Mouse (Mus musculus) granulocyte monocyte progenitor cell, adult 5-6 weeks (primary cell): ENCODE measurements around the gene Gata3. TPM values are rescaled to one million over a fixed set of nuclear protein-coding genes. Genes with fewer than 3 reads are reported as not detected.

Experiments
- ATAC-seq: replicated peaks from 2 replicates; pipeline ENCODE4 v1.8.0; 2016; ENCODE audit warnings: mild to moderate bottlenecking, moderate TSS enrichment, inconsistent platforms; ENCODE audit not compliant: poor library complexity, severe bottlenecking
- total RNA-seq, 2 experiments: library from RNA; stranded (forward) in 1 of 2; stranded (reverse) in 1 of 2; fragments of 200-712, 200-1000 nt in 1 of 2; fragments of >200 nt in 1 of 2; fragmentation: Nextera tagmentation in 1 of 2; gene quantifications; 2 replicates each; pipeline ENCODE4 v1.2.3; 2014 to 2017

Gene Gata3
- total RNA-seq, 2 experiments from 2014 or later = not detected

DNA sequence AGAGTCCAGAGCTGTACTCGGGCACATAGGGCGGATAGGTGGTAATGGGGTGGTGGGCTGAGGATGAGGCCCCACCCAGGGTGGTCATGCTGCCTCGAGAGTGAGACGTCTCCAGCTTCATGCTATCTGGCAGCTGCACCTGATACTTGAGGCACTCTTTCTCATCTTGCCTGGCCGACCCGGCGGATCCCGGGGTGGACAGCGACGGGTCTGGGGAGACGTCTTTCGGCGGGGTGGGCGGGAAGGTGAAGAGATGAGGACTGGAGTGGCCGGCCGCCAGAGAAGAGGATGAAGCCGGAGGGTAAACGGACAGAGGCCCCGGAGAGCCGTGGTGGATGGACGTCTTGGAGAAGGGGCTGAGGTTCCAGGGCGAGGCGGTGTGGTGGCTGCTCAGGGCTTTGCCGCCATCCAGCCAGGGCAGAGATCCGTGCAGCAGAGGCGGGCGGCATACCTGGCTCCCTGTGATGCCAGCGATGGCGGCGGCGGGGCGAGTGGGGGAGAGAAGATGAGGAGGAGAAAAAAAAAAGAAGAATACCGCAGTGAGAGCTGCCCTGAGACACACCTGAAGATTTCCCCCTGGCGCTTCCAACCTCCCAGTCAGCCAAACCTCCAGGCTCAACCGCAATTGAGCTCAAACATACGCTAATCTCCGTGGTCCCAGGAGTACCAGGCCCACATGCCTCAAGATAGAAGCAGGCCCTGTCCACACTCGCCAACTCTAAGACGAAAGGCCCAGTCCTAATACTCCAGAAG lies 15.2 kb downstream of the Gata3 start:
- no peak for ATAC-seq

DNA sequence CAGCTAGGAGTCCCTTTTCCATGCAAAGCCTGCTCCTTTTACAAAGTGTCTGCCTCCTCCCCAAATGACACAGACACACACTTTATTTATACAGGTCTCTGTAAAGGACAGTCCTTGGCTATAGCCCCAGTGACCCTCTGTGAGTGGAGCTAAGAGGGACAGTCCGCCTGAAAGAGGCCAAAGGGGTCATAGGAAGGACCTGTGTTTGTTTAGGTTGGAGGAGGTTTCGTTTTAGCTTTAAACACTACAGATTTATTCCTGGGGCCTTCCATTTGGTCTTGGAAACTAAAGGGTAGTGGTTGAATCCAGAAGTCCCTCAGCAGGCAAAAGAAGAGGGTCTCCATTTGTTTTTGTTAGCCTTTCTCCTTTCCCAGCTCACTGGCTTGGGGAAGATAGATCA lies 16.1 kb downstream of the Gata3 start:
- no peak for ATAC-seq

DNA sequence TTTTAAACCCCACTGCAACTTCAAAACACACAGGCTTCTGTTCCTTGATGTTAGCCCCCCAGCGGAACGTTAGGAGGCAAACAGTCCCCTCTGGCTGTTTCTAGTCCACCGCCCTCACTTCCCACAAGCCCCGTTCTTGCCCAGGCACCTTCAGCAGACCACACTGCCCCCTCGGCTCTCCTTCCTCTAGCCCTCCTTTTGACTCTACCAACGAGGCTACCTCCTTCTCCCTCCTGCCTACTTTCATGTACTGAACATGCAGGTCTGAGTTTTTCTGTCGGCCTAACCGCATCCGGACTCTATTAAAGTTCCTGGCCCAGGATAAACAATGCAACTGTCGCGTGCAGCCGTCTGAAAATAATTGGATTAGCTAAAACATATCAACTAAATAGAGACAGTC lies 17.2 kb downstream of the Gata3 start:
- peak; percentile 4; the same call in 1 of the 2 replicates for ATAC-seq

- no peak for ATAC-seq
Measured at GRCm38 (mm10) chr2:9871798-9872197, 18.0 kb downstream of the Gata3 start.

GRCm38 (mm10) chr2:9871141-9871716 lies 18.6 kb downstream of the Gata3 start:
- ATAC-seq = peak; percentile 35

DNA sequence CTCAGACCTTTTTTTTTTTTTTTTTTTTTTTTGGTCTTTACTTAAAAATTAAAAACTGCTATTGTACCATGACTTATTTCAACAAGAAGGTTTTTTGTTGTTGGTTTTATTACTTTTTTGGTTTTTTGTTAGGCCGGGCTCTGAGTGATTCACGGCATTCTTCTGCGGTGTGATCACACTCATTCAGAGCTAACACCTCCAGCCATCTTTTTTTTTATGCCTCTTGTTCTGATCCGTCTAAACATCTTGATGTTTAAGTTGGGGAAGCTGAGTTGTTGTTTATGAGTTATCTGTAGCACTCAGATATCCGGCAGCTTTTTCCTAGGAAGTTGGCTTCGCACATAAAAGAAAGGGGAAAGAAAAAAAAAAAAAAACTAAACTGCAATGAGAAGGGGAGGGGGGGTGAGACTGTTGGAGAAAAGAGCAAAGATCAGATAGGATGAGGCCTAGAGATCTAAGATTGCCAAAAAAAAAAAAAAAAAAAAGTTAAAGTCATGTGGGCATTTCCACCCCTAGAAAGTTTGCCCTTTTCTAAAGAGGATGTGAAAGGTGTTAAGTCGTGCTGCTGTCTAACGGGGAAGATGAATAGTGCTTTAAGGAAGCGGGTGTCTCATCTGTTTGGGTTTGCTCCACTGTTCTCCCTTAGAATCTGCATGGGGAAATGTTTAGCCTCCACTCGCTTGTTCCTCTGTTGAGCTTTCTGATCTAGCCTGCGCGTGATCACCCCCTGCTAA lies 22.6 kb downstream of the Gata3 start:
- ATAC-seq = peak; percentile 50

DNA sequence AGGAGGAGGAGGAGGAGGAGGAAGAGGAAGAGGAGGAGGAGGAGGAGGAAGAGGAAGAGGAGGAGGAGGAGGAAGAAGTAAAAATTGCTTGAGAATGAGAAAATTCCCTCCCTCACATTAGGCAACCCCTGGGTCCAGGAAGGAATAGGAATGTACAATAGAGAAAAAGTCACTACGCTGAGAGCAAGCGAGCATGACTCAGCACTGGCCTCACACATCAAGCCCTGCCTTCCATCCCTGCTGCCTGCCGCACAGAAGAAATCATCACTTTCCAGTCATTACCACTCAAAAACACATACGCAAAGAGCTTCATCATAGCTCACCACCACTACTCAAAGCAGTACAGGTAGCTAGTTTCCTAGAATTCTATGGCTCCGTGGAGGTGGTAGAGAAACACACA lies 29.1 kb downstream of the Gata3 start:
- ATAC-seq = peak; percentile 56

- no peak for ATAC-seq
Measured at GRCm38 (mm10) chr2:9855861-9856260, 34.0 kb downstream of the Gata3 start.

DNA sequence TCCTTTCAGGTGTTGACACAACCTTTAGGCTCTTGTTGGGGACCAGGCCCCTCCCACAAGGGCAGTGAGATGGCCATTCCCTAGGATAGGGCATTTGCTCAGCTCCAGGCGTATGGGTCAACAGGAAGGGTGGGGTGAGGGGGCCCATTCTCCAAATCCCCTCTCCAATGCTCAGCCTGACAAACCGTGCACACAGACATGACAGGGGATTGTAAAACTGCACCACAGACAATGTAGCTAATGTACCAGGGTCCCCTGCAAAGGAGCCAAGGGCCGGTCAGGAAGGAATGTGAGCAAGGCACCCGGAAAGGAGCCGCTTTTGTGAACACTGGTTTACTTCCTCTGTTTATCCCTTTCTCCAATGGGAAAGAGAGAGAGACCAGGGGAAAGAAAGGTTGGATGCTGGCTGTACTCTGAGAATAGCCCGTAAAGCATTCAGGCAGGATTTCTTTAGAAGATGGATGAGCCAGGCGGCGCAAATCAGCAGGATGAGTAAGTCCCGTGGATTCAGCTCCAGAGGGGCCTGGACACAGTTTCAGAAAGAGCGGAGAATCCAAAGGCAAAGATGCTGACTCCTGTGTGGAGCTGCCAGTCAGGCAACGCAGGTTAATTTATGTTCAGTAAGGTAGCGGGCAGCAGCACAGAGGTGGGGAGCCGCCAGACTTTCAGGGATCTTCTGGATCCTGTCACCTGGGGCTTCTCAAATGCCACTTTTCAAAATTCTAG lies 36.8 kb downstream of the Gata3 start:
- ATAC-seq = no peak

- no peak for ATAC-seq
Measured at GRCm38 (mm10) chr2:9835195-9835594, 54.6 kb downstream of the Gata3 start.

DNA sequence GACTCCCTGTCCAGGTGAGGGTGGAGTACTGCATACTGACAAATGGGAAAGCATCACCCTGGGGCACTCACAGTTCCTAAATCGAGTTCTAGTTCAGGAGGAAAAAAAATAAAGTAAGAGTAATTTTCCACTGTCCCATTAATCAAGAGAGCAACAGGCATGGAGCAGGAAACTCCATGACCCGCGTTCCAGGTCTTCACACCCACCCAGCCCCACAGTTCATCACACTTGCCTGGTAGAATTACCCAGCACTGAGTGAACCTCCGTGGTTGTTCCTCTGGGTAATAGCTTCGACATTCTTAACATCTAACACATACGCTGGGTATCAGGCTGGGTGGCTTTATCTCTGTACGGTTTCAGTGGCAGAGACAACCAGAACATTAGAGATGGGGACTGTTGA lies 56.1 kb downstream of the Gata3 start:
- no peak for ATAC-seq

- ATAC-seq = no peak
Measured at GRCm38 (mm10) chr2:9827624-9828023, 62.2 kb downstream of the Gata3 start.

- ATAC-seq = no peak
Measured at GRCm38 (mm10) chr2:9820611-9821010, 69.2 kb downstream of the Gata3 start.

DNA sequence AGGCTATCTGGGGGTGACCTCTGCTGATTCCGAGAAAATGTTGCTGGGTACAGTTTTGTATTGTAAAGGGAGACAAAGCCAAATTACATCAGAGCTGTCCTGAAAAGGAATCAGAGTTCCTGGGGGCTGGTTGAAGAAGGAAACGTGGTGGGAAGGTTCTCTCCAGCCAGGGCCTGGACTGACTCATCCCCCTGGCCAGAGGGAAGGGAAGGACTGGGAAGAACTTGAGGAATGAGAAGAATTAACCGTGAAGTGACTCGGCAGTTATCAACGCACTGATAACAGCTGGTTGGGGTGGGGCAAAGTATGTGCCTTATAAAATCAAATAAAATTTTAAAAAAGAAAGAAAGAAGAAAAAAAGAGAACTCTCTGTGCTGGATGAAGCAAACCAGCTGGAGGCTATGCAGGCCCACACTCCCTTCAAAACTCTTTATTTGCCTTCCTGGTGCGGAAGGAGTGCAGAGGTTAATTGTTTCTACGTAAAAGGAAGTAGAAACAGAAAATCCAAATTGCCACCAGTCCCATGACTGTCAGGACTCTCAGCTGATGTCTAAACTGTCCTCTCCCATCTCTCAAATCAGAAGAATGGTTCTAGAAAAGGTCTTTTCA lies 71.6 kb downstream of the Gata3 start:
- ATAC-seq = no peak

Other genes with a start within 250 kb of the Gata3 start
- gene 4930412O13Rik, start 8.8 kb downstream of the Gata3 start, total RNA-seq (2014; fragmentation: Nextera tagmentation) = not detected in 2 replicates
- not detected in 2 replicates for gene 4930412O13Rik, start 8.8 kb downstream of the Gata3 start, total RNA-seq (2017)
- gene 9230102O04Rik, start 494 bp downstream of the Gata3 start, total RNA-seq (2014; fragmentation: Nextera tagmentation) = not detected in 2 replicates
- gene 9230102O04Rik, start 494 bp downstream of the Gata3 start, total RNA-seq (2017) = not detected in 2 replicates
- gene Taf3, start 158.6 kb upstream of the Gata3 start, total RNA-seq (2014; fragmentation: Nextera tagmentation) = 17.3 and 21.4 TPM in 2 replicates
- 8.7 and 9.0 TPM in 2 replicates for gene Taf3, start 158.6 kb upstream of the Gata3 start, total RNA-seq (2017)
- gene Atp5c1, start 190.5 kb upstream of the Gata3 start, total RNA-seq (2014; fragmentation: Nextera tagmentation) = 458 and 534 TPM in 2 replicates
- 596 and 622 TPM in 2 replicates for gene Atp5c1, start 190.5 kb upstream of the Gata3 start, total RNA-seq (2017)
- 22.3 and 33.9 TPM in 2 replicates for gene Kin, start 190.6 kb upstream of the Gata3 start, total RNA-seq (2014; fragmentation: Nextera tagmentation)
- gene Kin, start 190.6 kb upstream of the Gata3 start, total RNA-seq (2017) = 23.1 and 32.2 TPM in 2 replicates
- not detected in 2 replicates for gene Itih2, start 241.4 kb upstream of the Gata3 start, total RNA-seq (2014; fragmentation: Nextera tagmentation)
- gene Itih2, start 241.4 kb upstream of the Gata3 start, total RNA-seq (2017) = not detected in 2 replicates